Mouse (Mus musculus) C3H10T1/2 (cell line): ENCODE data around the gene Commd3. TPM values are rescaled to one million over a fixed set of nuclear protein-coding genes. Genes with fewer than 3 reads are reported as not detected.

ENCODE experiments used
- polyA plus RNA-seq, 2 experiments: library from polyadenylated mRNA; unstranded; fragments of >200 nt; fragmentation: generic; extraction: Trizol; gene quantifications; one replicate each; pipeline ENCODE4 v1.2.1; 2012; ENCODE audit warnings: missing spikeins in 2 of 2

Gene Commd3
- polyA plus RNA-seq, result 100 to 1,000 TPM in 1 of 2 experiments, 10 to 100 TPM in 1; 15.3 to 129 TPM

DNA sequence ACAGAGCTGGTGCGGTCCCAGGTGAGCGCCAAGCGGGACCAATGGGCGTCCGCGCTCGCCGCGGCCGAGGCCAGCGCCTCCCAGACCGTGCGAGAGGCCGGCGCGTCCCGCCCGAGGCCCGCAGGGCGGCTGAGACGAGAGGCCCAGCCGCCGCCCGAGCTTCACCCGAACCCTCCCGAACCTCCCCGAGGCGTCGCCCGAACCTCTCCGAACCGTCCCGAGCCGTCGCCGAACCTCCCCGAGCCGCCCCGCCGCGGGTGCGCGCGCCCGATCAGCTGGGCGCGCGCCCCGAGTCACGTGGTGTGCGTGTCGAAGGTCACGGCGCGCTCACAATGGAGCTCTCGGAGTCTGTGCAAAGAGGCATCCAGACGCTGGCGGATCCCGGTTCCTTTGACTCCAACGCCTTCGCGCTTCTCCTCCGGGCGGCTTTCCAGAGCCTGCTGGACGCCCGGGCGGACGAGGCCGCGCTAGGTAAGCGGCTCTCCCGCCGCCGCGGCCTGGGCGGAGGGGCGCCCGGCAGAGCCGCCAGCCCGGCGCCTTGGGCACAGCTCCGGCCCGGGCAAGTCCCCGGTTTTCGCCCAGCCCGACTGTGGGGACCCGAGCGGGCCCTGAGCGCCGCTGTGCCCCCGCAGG lies at the start of gene Commd3:
Gene Commd3 (plus strand): TSS at position 252 of the 633 bp plus-strand sequence.

DNA sequence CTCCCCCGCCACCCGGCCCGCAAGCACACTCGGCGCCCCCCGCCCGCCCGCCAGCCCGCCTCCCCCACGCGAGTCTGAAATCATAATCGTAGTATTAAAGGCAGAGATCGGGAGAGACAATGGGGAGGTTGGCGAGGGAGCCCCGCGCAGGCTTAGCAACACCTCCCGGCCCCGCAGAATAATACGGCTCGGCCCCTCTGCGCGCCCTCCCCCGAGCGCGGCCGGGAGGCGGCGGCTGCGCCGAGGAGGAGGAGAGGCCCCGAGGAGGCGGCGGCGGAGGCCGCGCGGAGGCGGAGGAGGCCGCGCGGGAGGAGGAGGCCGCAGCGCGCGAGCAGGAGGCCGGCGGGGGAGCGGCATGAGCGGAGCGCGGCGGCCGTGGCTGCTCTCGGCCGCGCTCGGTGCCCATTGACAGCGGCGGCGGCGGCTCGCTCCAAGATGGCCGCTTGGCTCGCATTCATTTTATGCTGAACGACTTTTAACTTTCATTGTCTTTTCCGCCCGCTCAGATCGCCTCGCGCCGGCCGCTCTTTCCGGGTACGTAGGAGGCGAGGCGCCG lies 4.8 kb downstream of the Commd3 start, which contains the start of gene Bmi1:
Gene Bmi1 (plus strand): TSS at position 83 of the 556 bp plus-strand sequence.

DNA sequence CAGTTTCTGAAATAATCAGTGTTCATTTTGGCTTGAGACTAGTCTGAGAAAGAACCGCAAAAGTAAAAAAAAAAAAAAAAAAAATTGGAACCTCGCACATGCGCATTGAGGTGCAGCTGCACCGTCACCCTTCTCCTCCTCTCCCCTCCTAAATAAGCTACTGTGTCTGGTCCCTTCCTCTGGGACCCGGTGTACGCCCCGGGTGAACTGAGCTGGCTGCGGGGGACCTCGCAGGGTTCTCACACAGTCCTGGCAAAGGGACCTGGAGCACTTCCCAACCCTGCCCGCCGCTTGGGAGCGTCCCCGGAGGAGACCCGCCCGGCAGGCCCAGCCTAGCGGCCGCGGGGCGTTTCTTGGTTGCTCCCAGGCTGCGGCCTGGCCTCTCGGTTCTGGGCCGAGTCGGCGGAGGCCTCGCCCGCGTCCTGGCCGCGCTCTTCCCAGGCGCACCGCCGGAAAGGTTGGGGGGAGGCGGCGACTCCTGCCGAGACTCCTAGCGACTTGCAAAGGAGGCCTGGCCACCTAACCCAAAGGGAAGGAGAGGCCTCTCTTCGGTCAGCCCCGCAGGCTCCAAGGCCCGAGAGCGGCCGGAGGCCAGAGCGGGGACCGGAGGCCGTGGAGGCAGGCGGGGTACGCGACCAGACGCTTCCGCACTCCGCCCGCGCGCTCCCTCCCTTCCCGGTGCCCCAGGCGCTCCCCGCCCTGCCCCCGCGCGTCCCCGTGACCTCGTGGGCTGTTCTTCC lies 21.9 kb downstream of the Commd3 start, which contains the start of gene Spag6:
Gene Spag6 (plus strand): TSS at position 162 of the 740 bp plus-strand sequence.

Other genes starting within 250 kb of the Commd3 start
- 1 to 10 TPM in 1 of 2 experiments, under 1 TPM in 1; 0.87 to 9.0 TPM for gene Bmi1, start 4.6 kb downstream of the Commd3 start, polyA plus RNA-seq
- gene Spag6, start 21.6 kb downstream of the Commd3 start, polyA plus RNA-seq, result 1 to 10 TPM in 1 of 2 experiments, under 1 TPM in 1; 0.39 to 2.3 TPM